Mouse (Mus musculus) layer of hippocampus, postnatal 36 days (tissue): ENCODE data around the gene Sfxn4. TPM values are rescaled to one million over a fixed set of nuclear protein-coding genes. Genes with fewer than 3 reads are reported as not detected.

Source experiments
- DNase-seq, 2 experiments: peaks; one replicate each; pipeline ENCODE4 v3.0.0; 2022
- total RNA-seq, 2 experiments: library from RNA; stranded (reverse); gene quantifications; 2 replicates each; pipeline ENCODE4 v1.2.3; 2021

The Sfxn4 gene
- total RNA-seq, 2 experiments from 2014 or later = 13.1 to 14.3 TPM

DNA sequence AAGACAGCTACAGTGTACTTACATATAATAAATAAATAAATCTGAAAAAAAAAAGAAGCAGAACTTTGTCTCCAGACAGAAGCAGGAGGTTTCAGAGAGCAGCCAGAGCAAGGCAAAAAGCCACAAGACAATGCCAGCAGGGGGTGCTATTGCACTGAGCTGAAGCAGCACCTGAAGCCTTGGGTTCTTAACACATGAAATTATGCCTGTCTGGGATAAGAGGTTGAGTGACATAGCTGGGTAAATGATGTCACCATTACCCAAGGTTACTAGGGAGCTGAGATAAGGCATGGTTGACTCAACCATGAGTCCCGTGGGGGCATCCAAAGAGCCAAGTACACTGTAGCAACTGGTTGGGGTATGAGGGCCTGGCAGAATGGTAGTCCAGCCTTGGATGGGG, 23.5 kb downstream of the Sfxn4 start:
- DNase-seq = peak; percentile 18 to 35

DNA sequence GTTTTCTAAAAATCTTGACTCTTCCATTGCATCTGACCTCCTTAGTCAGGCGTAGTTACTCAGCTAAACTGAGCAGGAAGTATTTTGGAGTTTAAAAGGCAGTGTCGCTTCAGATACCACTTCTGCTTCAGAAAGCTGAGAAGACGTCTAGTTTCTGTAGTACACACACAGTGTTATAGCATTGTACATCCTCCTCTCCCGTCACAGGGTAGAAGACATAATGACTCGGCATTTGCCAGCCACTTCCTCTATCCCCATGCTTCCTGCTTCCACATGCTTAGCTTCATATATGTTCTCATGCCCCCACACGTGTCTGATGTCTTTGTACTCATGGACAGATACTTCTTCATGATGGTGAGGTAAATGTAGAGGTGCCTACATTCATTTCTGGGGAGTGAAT, 42.6 kb downstream of the Sfxn4 start:
- DNase-seq = no peak

DNA sequence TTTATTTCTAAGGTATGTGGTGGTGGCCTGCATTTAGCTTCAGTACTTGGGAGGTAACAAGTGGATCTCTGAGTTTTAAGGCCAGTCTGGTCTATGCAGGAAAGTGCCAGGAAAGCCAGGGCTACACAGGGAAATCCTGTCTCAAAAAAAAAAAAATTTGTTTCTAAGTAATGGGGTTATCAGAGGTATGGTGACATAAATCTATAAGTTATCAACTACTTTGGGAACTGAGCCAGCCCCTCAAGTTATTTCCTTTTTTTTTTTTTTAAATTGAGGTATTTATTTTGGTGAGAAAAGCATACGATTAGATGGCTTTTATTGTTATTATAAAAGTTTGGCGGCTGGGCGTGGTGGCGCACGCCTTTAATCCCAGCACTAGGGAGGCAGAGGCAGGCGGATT, 48.1 kb downstream of the Sfxn4 start:
- DNase-seq = no peak

DNA sequence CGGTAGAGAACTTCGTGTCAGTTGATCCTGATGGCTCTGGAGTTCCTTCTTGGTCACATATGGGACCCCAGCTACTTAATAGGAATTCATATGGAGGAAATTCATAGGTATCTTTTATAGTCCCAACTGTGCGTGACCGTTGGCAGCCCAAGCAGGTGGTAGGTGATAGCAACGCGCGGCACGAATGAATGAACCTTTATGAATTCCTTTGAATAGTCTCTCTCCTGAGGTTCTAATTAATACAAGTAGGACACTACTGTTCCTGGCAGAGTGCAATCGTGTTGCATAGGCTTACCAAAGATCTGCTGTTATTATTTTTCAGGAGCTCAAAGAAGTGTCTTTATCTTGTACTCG, 49.3 kb downstream of the Sfxn4 start:
- DNase-seq = no peak

DNA sequence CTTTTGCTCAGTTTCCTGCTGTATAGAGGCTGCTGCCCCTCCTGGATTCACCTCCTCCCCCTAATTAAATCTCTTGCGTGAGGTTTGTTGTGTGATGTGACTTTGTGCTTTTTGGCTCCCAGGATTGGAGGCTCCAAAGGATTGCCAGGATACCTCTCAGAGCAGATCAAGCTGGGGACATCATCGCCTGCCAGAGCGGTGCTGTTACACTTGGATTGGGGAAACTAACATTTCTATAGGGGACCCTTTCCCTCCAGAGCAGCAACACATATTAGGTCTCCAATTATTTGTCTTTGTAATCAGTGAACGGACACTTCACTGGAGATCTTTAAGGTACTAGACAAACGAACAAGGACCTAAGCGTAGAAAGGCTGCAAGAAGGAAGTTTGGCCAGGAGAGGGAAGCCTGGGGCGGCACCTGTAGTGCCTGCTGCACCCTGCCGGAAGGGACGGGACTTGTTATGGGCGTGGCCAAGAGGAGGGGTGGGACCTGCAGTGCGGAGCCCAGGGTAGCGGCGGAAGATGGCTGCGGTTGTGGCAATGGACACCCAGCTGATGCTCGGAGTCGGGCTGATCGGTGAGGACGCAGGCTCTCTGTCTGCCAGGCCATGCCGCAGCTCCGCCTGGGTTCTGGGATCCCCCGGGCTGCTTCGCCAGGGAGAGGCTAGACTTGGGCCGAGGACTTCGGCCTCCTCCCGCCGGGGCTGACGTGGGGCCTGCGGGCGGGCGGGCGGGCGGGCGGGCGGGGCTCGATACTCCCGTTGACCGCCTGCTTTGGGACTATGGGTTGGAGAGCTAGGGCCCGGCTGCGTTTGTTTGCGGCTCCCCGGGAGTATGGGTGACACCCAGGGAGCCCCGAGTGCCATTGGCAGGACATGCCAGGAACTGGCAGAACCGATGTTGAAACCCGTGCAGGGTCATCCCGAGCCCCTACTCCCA, 49.9 kb downstream of the Sfxn4 start, which contains the start of gene Fam45a:
TSS of gene Fam45a (plus strand) at position 488 of the 938 bp plus-strand sequence.
- DNase-seq = peak; percentile 90

DNA sequence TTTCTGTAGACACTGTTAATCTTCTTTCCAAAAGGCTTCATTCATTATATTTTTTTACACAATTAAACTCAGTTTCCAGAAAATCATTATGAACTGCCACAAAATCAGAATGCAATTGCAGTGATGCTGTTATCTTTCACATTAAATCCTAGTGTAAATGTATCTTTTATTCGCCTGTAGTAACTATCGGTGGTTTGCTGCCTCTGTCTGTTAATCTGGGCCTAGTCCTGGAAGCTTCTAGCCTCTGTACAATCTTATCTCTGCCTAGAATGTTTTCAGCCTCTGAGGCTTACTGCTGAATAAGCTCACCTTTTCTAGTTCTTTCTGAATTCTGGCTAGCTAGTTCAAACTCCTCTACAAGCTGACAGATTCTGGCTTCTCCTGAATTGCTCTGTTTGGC, 51.4 kb downstream of the Sfxn4 start:
- DNase-seq = no peak

DNA sequence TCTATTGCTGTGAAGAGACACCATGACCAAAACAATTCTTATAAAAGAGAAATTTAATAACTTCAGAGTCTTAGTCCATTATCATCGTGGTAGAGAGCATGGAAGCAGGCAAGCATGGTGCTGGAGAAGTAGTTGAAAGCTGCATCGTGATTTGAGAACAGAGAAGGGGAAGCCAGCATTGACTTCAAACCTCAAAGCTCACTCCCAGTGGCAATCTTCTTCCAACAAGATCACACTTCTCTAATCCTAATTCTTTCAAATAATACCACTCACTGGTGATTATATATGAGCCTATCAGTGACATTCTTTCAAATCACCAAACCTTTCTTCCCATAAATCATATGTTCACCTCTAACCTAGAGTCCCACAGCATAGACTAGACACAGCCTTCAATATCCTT, 56.4 kb downstream of the Sfxn4 start:
- DNase-seq = no peak

DNA sequence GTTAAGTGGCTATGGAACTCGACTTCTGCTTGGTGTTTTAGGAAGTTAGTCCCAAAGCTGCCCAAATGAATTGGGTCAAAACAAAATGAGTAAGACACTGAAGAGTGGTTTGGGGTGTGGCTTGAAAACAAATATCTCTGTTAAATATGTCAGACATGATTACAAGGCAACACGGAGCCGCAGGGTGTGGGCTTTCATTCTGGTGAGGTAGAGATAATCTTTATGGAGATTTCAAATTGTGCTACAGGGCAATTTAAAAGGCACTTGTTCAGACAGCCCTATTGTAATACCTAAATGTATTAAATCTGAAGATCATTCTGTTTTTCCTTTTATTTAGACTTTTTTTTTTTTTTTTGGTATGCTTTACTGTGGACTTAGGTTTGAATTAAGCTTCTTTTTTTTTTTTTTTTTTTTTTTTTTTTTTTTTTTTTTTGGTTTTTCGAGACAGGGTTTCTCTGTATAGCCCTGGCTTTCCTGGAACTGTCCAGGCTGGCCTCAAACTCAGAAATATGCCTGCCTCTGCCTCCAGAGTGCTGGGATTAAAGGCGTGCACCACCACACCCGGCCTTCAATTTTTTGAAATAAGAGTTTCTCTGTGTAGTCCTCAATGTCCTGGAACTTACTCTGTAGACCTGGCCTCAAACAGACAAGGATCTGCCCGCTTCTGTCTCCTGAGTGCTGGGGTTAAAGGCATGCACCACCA, 61.3 kb downstream of the Sfxn4 start:
- DNase-seq = no peak

DNA sequence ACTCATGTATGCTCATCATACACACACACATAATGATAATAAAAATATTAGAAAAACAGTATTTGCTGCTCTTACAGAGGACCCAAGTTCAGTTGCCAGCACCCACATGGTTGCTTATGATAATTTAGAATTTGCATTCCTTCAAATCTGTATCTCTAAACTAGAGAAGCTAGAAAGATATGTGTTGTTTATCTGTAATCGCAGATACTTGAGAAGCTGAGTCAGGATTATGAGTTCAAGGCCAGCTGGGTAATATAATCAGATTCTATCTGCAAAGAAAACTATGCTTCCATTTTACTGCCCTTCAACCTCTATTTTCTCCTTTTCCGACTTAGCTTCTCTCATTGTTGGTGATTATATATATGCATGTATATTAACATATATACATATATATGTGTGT, 63.9 kb downstream of the Sfxn4 start:
- DNase-seq = no peak

DNA sequence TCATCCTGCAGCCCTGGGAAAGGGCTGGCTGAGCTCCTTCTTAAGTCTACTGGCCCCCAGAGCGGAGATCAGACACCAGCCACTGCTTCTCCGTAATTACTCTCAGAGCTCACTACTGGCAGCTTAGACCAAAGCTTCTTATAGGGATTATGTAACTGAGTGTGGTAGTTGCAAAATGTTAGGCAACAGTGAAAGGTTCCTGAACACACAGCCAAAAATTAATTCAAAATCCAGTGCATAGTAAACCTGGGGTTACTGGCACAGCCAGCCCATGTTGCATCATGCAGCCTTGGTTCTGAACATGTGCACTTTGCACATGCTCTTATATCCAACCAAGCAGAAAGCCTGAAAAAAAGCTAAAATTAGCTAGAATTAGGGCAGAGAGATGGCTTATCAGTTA, 66.0 kb downstream of the Sfxn4 start:
- no peak for DNase-seq

DNA sequence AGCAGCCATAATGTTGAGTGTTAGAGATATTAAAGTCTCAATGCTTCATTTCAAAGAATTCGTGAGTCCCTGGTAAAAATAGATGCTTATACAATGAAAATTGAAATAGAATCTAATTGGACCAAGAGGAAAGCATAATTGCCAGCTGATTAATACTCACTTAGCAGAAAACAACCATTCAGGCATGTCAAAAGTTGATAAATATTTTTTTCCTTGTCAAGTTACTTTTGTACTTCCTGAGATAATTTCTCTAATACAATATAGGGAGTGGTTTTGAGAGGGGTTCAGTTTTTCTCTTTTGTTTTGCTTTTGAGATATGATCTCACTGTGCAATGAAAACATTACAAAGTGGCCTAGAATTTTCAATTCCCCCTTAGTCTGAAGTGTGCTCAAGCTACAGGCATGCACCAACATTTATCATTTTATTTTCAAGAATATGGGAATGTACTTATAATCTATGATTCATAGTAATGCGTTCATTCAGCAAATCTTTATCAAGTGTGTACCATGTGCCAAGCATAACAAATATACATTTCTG, 68.0 kb downstream of the Sfxn4 start:
- no peak for DNase-seq

DNA sequence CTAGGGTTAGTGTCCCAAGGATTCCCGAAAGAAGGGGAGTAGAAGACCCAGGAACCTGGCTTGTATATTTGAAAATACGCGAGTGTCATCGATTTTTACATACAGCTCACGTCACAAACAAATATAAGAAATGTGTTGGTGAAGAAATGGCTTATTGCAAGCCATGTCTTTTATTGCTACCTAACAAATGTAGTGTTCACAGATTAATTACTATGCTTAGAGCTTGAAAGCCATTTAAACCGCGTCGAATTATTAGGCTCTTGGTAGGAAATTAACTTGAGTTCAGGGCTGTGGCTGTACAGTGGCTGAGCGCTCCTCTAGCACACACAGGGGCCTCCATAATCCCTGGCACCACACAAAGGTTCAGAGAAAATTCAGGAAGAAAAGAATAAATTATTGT, 70.1 kb downstream of the Sfxn4 start:
- no peak for DNase-seq

DNA sequence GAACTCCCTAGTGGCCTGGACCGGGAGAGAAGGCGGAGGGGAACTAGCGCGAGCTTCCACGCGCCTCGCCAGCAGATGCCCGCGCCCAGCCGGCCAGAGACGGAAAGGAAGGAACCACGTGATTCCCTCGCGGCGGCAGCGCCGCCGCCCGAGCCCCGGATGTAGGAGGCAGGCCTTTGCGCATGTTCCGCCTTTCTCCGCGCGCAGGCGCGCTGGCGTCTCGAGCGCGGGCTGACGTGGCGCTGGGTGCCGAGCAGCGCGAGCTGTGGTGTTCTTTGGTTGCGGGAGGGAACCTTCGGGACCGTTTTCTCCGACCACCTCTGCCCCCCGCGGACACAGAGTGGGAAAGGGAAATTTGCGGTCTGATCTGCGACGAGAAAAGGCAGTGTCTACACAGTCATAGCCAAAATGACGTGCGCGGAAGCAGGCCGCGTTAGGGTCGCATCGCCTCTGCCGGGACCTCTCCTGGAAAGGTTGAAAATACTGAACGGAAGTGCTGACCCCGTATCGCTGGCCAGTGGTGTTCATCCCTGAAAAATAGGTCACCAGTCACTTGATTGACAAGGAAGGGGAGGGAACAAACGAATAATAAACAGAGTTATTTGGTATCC, 70.6 kb downstream of the Sfxn4 start, which contains the start of gene Eif3a:
TSS of gene Eif3a (minus strand) at position 108 of the 611 bp plus-strand sequence.
- peak; percentile 95 for DNase-seq

DNA sequence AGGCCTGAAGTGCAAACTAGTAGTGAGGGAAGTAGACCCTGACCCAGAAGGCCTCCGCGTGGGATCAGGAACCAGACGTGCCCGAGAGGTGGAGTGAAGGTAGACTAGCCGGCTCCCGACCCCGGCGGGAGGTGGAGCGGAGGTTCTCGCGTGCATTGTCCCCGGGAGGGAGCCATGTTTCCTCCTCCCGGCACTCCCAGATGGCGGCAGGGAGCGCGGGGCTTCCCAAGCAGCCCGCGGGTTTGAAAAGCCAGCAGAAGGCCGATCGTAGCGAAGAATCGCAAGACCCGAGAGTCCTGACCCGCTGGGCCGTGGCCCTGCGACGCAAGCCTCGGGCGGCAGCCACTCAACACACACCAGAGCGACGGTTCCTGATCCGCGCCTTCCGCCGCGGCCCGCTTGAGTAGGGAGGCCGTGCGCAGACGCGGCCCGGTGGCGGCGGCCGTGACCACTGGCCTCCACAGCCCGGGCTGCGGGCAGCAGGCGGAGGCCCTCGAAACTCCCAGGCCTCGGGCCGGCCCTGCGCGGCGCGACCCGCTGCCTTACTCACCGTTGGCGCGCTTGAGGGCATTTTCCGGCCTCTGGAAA, 71.3 kb downstream of the Sfxn4 start:
- peak; percentile 49 to 50 for DNase-seq

DNA sequence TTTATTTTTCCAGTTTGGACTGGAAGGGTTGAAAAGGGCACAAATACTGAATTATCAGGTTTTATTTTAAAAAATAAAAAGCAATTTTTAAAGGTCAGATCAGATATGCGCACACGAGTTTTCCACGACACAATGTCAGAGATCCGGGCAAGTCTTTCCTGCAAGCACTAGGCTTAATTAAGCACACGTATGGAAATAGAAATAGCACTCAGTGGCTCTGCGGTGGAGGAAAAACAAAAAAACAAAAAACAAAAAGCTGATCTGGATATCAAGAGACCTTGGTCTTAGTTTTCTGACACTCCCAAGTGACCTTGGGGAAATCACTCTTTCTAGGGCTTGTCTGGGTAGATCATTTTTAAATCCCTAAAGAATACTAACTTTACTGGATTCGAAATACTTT, 71.8 kb downstream of the Sfxn4 start:
- no peak for DNase-seq

DNA sequence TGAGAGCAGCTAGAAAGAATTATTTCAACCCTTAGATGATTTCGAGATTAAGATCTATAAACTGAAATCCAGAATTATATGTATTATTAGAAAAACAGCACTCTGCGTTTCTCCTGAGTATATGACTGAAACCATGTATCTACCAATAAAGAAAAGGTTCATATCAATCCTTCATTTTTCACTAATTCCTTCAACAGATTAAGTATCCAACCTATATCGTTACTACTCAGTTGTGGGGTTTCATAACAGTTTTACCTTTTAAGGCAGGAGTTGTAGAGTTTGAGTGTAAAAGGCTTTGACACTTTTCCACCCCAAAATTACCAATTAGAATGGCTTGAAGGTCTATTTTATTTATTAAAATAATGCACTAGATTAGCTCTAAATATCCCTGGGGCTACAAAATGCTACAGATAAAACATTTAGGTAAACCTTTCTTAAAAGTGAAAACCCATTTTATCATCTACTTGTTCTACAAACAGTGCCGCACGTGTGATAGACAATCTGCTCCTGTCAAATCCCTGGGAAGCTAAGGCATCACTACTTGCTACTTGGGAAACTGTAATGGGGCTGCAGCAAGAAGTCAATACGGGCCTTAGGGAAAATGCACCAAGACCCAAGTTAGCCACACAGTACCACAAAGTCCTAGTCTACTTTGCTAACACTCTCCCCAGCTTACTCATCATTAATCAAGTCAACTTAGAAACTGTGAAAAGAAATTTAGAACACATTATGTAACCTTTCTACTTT, 72.9 kb downstream of the Sfxn4 start:
- no peak for DNase-seq

DNA sequence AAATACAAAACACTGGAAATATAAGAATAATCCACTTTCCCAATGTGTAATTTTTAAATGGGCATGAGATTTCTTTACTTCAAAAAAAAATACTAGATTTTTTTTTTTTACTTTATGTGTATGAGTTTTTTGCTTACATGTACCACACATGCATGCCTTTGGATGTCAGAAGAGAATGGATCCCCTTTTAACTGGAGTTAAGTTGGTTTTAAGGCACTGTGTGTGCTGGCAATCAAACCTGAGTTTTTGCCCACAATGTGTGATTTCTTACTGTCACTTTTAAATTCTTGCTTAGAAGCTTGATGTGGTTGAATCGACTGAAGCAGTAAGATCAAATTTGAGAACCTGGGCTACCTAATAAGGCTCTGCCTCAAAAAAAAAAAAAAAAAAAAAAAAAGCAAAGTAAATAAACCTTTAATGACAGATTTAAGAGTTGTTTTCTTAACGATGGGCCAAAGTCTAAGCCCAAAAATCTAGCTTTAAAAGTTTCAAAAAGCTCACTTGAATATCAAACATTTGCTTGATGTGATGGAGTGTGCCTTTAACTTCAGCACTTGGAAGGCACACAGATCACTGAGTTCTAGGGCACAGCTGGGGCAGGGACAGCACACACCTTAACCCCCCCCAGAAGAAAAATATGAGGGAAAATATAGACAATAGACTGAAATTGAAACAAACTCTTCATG, 73.7 kb downstream of the Sfxn4 start:
- no peak for DNase-seq
